Mouse (Mus musculus) stomach, embryonic 15.5 days (tissue): Measurements from ENCODE around the gene Gm13941. TPM values are rescaled to one million over a fixed set of nuclear protein-coding genes. Genes with fewer than 3 reads are reported as not detected.
A peak's percentile ranks its signal among the peaks of the same experiment; 100 is the strongest.

Source experiments
- ATAC-seq: fragments of 200-750 bp; cut with Nextera tagmentation; 2 replicates; pipeline ENCODE4 v1.8.0; 2017; ENCODE audit warnings: low read depth, moderate number of reproducible peaks, moderate TSS enrichment; ENCODE audit not compliant: insufficient read depth, low FRiP score
- H3K27ac ChIP-seq: fragments of 300-500 bp; sonication (generic); 2 replicates; pipeline ENCODE4 v1.5.1; 2015; ENCODE audit warnings: mild to moderate bottlenecking, inconsistent platforms
- H3K27me3 ChIP-seq: fragments of 300-500 bp; sonication (generic); replicated peaks from 2 replicates; pipeline ENCODE4 v1.6.1; 2015; ENCODE audit warnings: inconsistent platforms
- H3K36me3 ChIP-seq: fragments of 300-500 bp; sonication (generic); 2 replicates; pipeline ENCODE4 v1.6.1; 2015; ENCODE audit warnings: inconsistent platforms
- H3K4me1 ChIP-seq: fragments of 300-500 bp; sonication (generic); 2 replicates; pipeline ENCODE4 v1.6.1; 2015; ENCODE audit warnings: inconsistent platforms
- H3K4me2 ChIP-seq: fragments of 300-500 bp; sonication (generic); 2 replicates; pipeline ENCODE4 v1.6.1; 2015; ENCODE audit warnings: mild to moderate bottlenecking, inconsistent platforms
- H3K4me3 ChIP-seq: fragments of 300-500 bp; sonication (generic); replicated peaks from 2 replicates; pipeline ENCODE4 v1.5.1; 2015; ENCODE audit warnings: inconsistent platforms
- H3K9ac ChIP-seq: fragments of 300-500 bp; sonication (generic); 2 replicates; pipeline ENCODE4 v1.6.1; 2015; ENCODE audit warnings: inconsistent platforms
- H3K9me3 ChIP-seq: fragments of 300-500 bp; sonication (generic); 2 replicates; pipeline ENCODE4 v1.6.1; 2016; ENCODE audit warnings: inconsistent platforms
- WGBS: fragments of 180-500 bp; shearing (Covaris S2); methylation state at CpG from one replicate; pipeline ENCODE4 v1.1.7; 2015; 5-methylcytosine and 5-hydroxymethylcytosine counted together
- polyA plus RNA-seq: library from polyadenylated mRNA; unstranded; fragments of >200 nt; fragmentation: Nextera tagmentation; extraction: Ambion mirVana; gene quantifications from 2 replicates; pipeline ENCODE4 v1.2.1, GENCODE M21; 2015

Gene Gm13941
- not detected in 2 replicates for polyA plus RNA-seq

GRCm38 (mm10) chr2:111105882-111106281 is at the start of gene Gm13941:
Gene Gm13941, minus strand, starts transcription at chr2:111105982.
- Histone ChIP-seq H3K9me3 (no peaks in the 10 kb centered on the region), H3K36me3 (no peaks in the 10 kb centered on the region), H3K9ac (no peak within 1 kb of the TSS), H3K4me3 (no peak within 1 kb of the TSS), H3K4me2 (no peak within 1 kb of the TSS), H3K27ac (no peak within 1 kb of the TSS), H3K4me1 (no peaks in the 10 kb centered on the region), H3K27me3 (no peaks in the 10 kb centered on the region)
- ATAC-seq, result no peak

GRCm38 (mm10) chr2:111152836-111153235 is 47.1 kb upstream of the Gm13941 start, which contains the start of gene Gm15130:
Gene Gm15130, minus strand, starts transcription at chr2:111152936.
- H3K27ac ChIP-seq, result no peak within 1 kb of the TSS
- H3K4me1 ChIP-seq, result no peaks in the 10 kb centered on the region
- no peak within 1 kb of the TSS for H3K4me2 ChIP-seq
- no peaks in the 10 kb centered on the region for H3K27me3 ChIP-seq
- H3K36me3 ChIP-seq, result no peaks in the 10 kb centered on the region
- H3K4me3 ChIP-seq, result no peak within 1 kb of the TSS
- H3K9ac ChIP-seq, result no peak within 1 kb of the TSS
- no peaks in the 10 kb centered on the region for H3K9me3 ChIP-seq
- ATAC-seq, result no peak
- 65% methylated on average over 2 of the region's 2 CpGs for WGBS

DNA sequence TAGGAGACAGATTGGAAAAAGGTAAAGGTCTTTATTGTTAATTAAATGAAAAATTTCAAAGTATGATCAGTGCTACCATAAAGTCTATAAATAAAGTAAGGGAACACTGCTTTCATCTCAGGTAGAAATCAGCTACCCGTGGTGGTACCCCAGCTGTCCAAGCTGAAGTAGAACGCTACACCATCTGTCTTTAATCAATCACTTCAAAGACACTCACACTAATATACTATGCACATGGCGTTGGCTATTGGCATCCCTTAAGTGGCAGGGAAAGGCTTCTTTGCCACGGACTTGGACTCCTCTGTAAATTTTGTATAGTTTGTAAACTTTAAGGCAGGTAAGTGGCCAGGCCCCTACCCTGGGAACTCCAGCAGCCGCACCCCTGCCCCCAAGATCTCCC is 30.0 kb upstream of the Gm13941 start:
- Histone ChIP-seq H3K4me1 (no peaks in the 10 kb centered on the region), H3K9ac (no peak overlapping the region), H3K9me3 (no peaks in the 10 kb centered on the region), H3K27ac (no peak overlapping the region), H3K36me3 (no peaks in the 10 kb centered on the region), H3K27me3 (no peaks in the 10 kb centered on the region), H3K4me3 (no peak overlapping the region), H3K4me2 (no peak overlapping the region)
- WGBS, result 64% methylated on average over 5 of the region's 5 CpGs
- ATAC-seq, result no peak

- WGBS, result 93% methylated on average over 1 of the region's 1 CpGs
Measured at GRCm38 (mm10) chr2:111058586-111059261, 47.1 kb downstream of the Gm13941 start.

More at GRCm38 (mm10) chr2:111058586-111059261, 47.1 kb downstream of the Gm13941 start:
- Histone ChIP-seq H3K27ac (no peak overlapping the region), H3K4me2 (no peak overlapping the region), H3K4me3 (no peak overlapping the region), H3K9me3 (no peaks in the 10 kb centered on the region), H3K9ac (no peak overlapping the region), H3K36me3 (no peaks in the 10 kb centered on the region), H3K27me3 (no peaks in the 10 kb centered on the region), H3K4me1 (no peaks in the 10 kb centered on the region)
- peak; percentile 31; the same call in 1 of the 2 replicates for ATAC-seq

Other genes starting within 250 kb of the Gm13941 start
- 0.12 and 0.22 TPM in 2 replicates for gene Ano3, start 155.1 kb downstream of the Gm13941 start, polyA plus RNA-seq
- not detected in 2 replicates for gene Gm15130, start 47.0 kb upstream of the Gm13941 start, polyA plus RNA-seq
- not detected in 2 replicates for gene 4930430A15Rik, start 123.6 kb upstream of the Gm13941 start, polyA plus RNA-seq
- not detected in 2 replicates for gene Olfr1275, start 129.3 kb upstream of the Gm13941 start, polyA plus RNA-seq
- not detected in 2 replicates for gene Olfr1276, start 148.5 kb upstream of the Gm13941 start, polyA plus RNA-seq
- not detected in 2 replicates for gene Olfr1277, start 168.1 kb upstream of the Gm13941 start, polyA plus RNA-seq
- gene Olfr1278, start 184.2 kb upstream of the Gm13941 start, polyA plus RNA-seq, result not detected in 2 replicates
- gene Olfr1279, start 194.7 kb upstream of the Gm13941 start, polyA plus RNA-seq, result not detected in 2 replicates
- not detected in 2 replicates for gene Olfr1280, start 208.0 kb upstream of the Gm13941 start, polyA plus RNA-seq
- gene Olfr1281, start 220.5 kb upstream of the Gm13941 start, polyA plus RNA-seq, result not detected in 2 replicates
- not detected in 2 replicates for gene Olfr1282, start 230.1 kb upstream of the Gm13941 start, polyA plus RNA-seq